Mouse (Mus musculus) limb, embryonic 12.5 days (tissue): ENCODE results near the gene Hecw2. TPM values are rescaled to one million over a fixed set of nuclear protein-coding genes. Genes with fewer than 3 reads are reported as not detected.

Experiments used
- ATAC-seq: fragments of 200-750 bp; cut with Nextera tagmentation; 2 replicates; pipeline ENCODE4 v1.8.0; 2017; ENCODE audit warnings: low read depth, moderate TSS enrichment; ENCODE audit not compliant: insufficient number of reproducible peaks, insufficient read depth, low FRiP score, low TSS enrichment
- H3K27ac ChIP-seq: fragments of 300-500 bp; sonication (generic); 2 replicates; pipeline ENCODE4 v1.5.1; 2016; ENCODE audit warnings: mild to moderate bottlenecking, moderate library complexity
- H3K27me3 ChIP-seq: fragments of 300-500 bp; sonication (generic); 2 replicates; pipeline ENCODE4 v1.6.1; 2016; ENCODE audit warnings: mild to moderate bottlenecking, moderate library complexity
- H3K36me3 ChIP-seq: fragments of 300-500 bp; sonication (generic); 2 replicates; pipeline ENCODE4 v1.6.1; 2016; ENCODE audit warnings: mild to moderate bottlenecking, moderate library complexity
- H3K4me1 ChIP-seq: fragments of 300-500 bp; sonication (generic); replicated peaks from 2 replicates; pipeline ENCODE4 v1.6.1; 2016
- H3K4me2 ChIP-seq: fragments of 300-500 bp; sonication (generic); 2 replicates; pipeline ENCODE4 v1.6.1; 2016; ENCODE audit warnings: mild to moderate bottlenecking, moderate library complexity
- H3K4me3 ChIP-seq: fragments of 300-500 bp; sonication (generic); replicated peaks from 2 replicates; pipeline ENCODE4 v1.5.1; 2016; ENCODE audit warnings: mild to moderate bottlenecking
- H3K9ac ChIP-seq: fragments of 300-500 bp; sonication (generic); replicated peaks from 2 replicates; pipeline ENCODE4 v1.6.1; 2016; ENCODE audit warnings: mild to moderate bottlenecking, moderate library complexity
- H3K9me3 ChIP-seq: fragments of 300-500 bp; sonication (generic); 2 replicates; pipeline ENCODE4 v1.6.1; 2016; ENCODE audit warnings: mild to moderate bottlenecking, moderate library complexity
- WGBS: fragments of 180-500 bp; shearing (Covaris S2); methylation state at CpG from one replicate; pipeline ENCODE4 v1.1.7; 2016; 5-methylcytosine and 5-hydroxymethylcytosine counted together
- polyA plus RNA-seq: library from polyadenylated mRNA; unstranded; fragments of >200 nt; fragmentation: Nextera tagmentation; extraction: Ambion mirVana; gene quantifications from 2 replicates; pipeline ENCODE4 v1.2.1, GENCODE M21; 2016

Gene Hecw2
- polyA plus RNA-seq, result 3.3 TPM in 2 replicates

- under 1% methylated on average over 38 of the region's 38 CpGs for WGBS
- Histone ChIP-seq H3K27ac (peak within 1 kb of the TSS; percentile 56), H3K4me2 (peak within 1 kb of the TSS; percentile 78), H3K4me3 (peak within 1 kb of the TSS; percentile 77), H3K27me3 (peaks cover 14% of the 10 kb centered on the region), H3K9me3 (no peaks in the 10 kb centered on the region), H3K36me3 (no peaks in the 10 kb centered on the region), H3K9ac (peak within 1 kb of the TSS; percentile 80), H3K4me1 (no peaks in the 10 kb centered on the region; the same call in 1 of the 2 replicates)
- ATAC-seq, result peak; percentile 84
Measured at GRCm38 (mm10) chr1:54194954-54195305, at the start of gene Hecw2. Gene Hecw2 (minus strand): TSS chr1:54195168.

DNA sequence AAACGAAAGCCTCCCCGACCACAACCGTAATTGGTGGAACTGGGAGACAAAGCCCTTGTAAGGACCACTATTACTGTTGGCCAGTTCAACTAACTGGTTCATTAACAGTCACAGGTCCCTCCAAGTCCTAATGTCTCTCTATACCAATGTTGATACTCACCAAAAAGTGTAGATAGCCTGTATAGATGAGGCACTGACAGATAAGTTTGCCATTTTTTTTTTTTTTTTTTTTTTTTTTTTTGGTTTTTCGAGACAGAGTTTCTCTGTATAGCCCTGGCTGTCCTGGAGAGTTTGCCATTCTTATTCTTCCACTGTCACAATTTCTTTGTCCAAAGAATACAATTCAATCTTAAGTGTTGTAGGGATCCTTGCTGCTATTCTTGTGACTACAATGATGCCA is 47.8 kb upstream of the Hecw2 start:
- Histone ChIP-seq H3K27me3 (no peaks in the 10 kb centered on the region), H3K4me2 (no peak overlapping the region), H3K36me3 (no peaks in the 10 kb centered on the region), H3K9me3 (no peaks in the 10 kb centered on the region), H3K4me3 (no peak overlapping the region), H3K4me1 (no peaks in the 10 kb centered on the region), H3K9ac (no peak overlapping the region), H3K27ac (no peak overlapping the region)
- no peak for ATAC-seq
- WGBS, result 90% methylated on average over 4 of the region's 4 CpGs

GRCm38 (mm10) chr1:54220273-54220672 is 25.3 kb upstream of the Hecw2 start:
- H3K9me3 ChIP-seq, result no peaks in the 10 kb centered on the region
- H3K9ac ChIP-seq, result no peak overlapping the region
- no peak overlapping the region for H3K4me2 ChIP-seq
- no peaks in the 10 kb centered on the region for H3K36me3 ChIP-seq
- no peaks in the 10 kb centered on the region for H3K4me1 ChIP-seq
- no peaks in the 10 kb centered on the region for H3K27me3 ChIP-seq
- WGBS, result 96% methylated on average over 3 of the region's 3 CpGs
- no peak overlapping the region for H3K27ac ChIP-seq
- no peak overlapping the region for H3K4me3 ChIP-seq
- no peak for ATAC-seq

- Histone ChIP-seq H3K36me3 (no peaks in the 10 kb centered on the region), H3K4me1 (no peaks in the 10 kb centered on the region; the same call in 1 of the 2 replicates), H3K9me3 (no peaks in the 10 kb centered on the region), H3K4me2 (peak overlapping the region; percentile 78), H3K9ac (peak overlapping the region; percentile 80), H3K27me3 (peaks cover 14% of the 10 kb centered on the region), H3K27ac (peak overlapping the region; percentile 56), H3K4me3 (peak overlapping the region; percentile 77)
- WGBS, result under 1% methylated on average over 70 of the region's 104 CpGs
- ATAC-seq, result peak; percentile 81
Measured at GRCm38 (mm10) chr1:54194183-54194953, 600 bp downstream of the Hecw2 start.

DNA sequence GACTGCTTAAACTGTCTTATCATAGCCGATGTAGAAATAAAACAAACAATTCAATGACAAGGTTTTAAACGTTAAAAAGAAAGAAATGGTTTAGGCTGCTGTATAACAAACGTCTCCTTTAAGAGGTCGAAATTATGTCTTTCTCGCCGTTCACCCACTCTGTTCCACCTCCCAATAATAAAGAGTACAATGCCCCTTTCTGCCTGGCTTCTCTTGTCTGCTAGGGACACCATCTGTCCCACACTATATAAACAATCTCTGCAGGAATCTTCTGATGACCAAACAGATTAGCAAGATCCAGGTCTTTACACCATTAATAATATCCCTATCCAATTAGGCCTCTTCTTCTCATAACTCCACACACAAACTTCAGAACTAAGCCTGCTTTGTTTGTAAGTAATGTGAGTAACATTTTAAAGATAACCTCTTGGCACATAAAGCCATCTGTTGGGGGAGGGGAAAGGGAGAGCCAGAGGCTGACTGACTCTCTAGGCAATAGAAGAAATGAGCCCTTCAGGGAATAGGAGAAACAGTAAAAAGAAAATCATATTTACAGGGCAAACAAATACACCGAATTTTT is 1.7 kb downstream of the Hecw2 start:
- 45% methylated on average over 7 of the region's 7 CpGs for WGBS
- ATAC-seq, result no peak
- Histone ChIP-seq H3K27ac (no peak overlapping the region), H3K36me3 (no peaks in the 10 kb centered on the region), H3K9ac (no peak overlapping the region), H3K9me3 (no peaks in the 10 kb centered on the region), H3K4me2 (no peak overlapping the region), H3K27me3 (peaks cover 14% of the 10 kb centered on the region), H3K4me1 (no peaks in the 10 kb centered on the region; the same call in 1 of the 2 replicates), H3K4me3 (no peak overlapping the region)

- Histone ChIP-seq H3K9me3 (no peaks in the 10 kb centered on the region), H3K4me3 (no peak overlapping the region), H3K36me3 (no peaks in the 10 kb centered on the region), H3K4me1 (no peaks in the 10 kb centered on the region), H3K27me3 (0 out of 2 replicates have a peak, but pooled peaks cover 4% of the 10 kb centered on the region), H3K27ac (no peak overlapping the region), H3K4me2 (no peak overlapping the region), H3K9ac (no peak overlapping the region)
- 80% methylated on average over 4 of the region's 4 CpGs for WGBS
- no peak for ATAC-seq
Measured at GRCm38 (mm10) chr1:54187579-54187978, 7.4 kb downstream of the Hecw2 start.

- Histone ChIP-seq H3K9ac (no peak overlapping the region), H3K27ac (no peak overlapping the region), H3K4me1 (no peaks in the 10 kb centered on the region), H3K27me3 (no peaks in the 10 kb centered on the region), H3K9me3 (no peaks in the 10 kb centered on the region), H3K36me3 (no peaks in the 10 kb centered on the region), H3K4me2 (no peak overlapping the region), H3K4me3 (no peak overlapping the region)
- ATAC-seq, result no peak
- 53% methylated on average over 3 of the region's 3 CpGs for WGBS
Measured at GRCm38 (mm10) chr1:54186347-54186746, 8.6 kb downstream of the Hecw2 start.

- Histone ChIP-seq H3K4me3 (no peak overlapping the region), H3K9me3 (no peaks in the 10 kb centered on the region), H3K9ac (no peak overlapping the region), H3K4me1 (no peaks in the 10 kb centered on the region), H3K4me2 (no peak overlapping the region), H3K27me3 (no peaks in the 10 kb centered on the region), H3K27ac (no peak overlapping the region), H3K36me3 (no peaks in the 10 kb centered on the region)
- WGBS, result 67% methylated on average over 1 of the region's 2 CpGs
- ATAC-seq, result no peak
Measured at GRCm38 (mm10) chr1:54180663-54181062, 14.3 kb downstream of the Hecw2 start.

GRCm38 (mm10) chr1:54179179-54179578 is 15.8 kb downstream of the Hecw2 start:
- no peak overlapping the region for H3K9ac ChIP-seq
- no peaks in the 10 kb centered on the region for H3K27me3 ChIP-seq
- H3K27ac ChIP-seq, result no peak overlapping the region
- H3K36me3 ChIP-seq, result no peaks in the 10 kb centered on the region
- WGBS, result 91% methylated on average over 7 of the region's 7 CpGs
- ATAC-seq, result no peak
- no peaks in the 10 kb centered on the region for H3K4me1 ChIP-seq
- no peak overlapping the region for H3K4me2 ChIP-seq
- no peaks in the 10 kb centered on the region for H3K9me3 ChIP-seq
- H3K4me3 ChIP-seq, result no peak overlapping the region

GRCm38 (mm10) chr1:54176592-54176991 is 18.4 kb downstream of the Hecw2 start:
- Histone ChIP-seq H3K9me3 (no peaks in the 10 kb centered on the region), H3K4me3 (no peak overlapping the region), H3K27me3 (no peaks in the 10 kb centered on the region), H3K4me1 (no peaks in the 10 kb centered on the region), H3K27ac (no peak overlapping the region), H3K4me2 (no peak overlapping the region), H3K36me3 (no peaks in the 10 kb centered on the region), H3K9ac (no peak overlapping the region)
- 98% methylated on average over 2 of the region's 2 CpGs for WGBS
- no peak for ATAC-seq

- WGBS, result 88% methylated on average over 3 of the region's 3 CpGs
- no peak for ATAC-seq
- H3K4me1 ChIP-seq, result no peaks in the 10 kb centered on the region
Measured at GRCm38 (mm10) chr1:54168014-54168413, 27.0 kb downstream of the Hecw2 start.

More at GRCm38 (mm10) chr1:54168014-54168413, 27.0 kb downstream of the Hecw2 start:
- Histone ChIP-seq H3K36me3 (no peaks in the 10 kb centered on the region), H3K9me3 (no peaks in the 10 kb centered on the region), H3K27me3 (no peaks in the 10 kb centered on the region), H3K4me2 (no peak overlapping the region), H3K4me3 (no peak overlapping the region), H3K27ac (no peak overlapping the region), H3K9ac (no peak overlapping the region)
